Mouse (Mus musculus) E14TG2a.4 (cell line): ENCODE measurements around the gene Gnaq.

Experiments
- H3K27me3 ChIP-seq: 2 replicates; pipeline ENCODE4 v1.6.1; 2014; ENCODE audit warnings: low read length, control low read depth; ENCODE audit not compliant: insufficient read depth
- H3K36me3 ChIP-seq: 2 replicates; pipeline ENCODE4 v1.6.1; 2014; ENCODE audit warnings: low read length, control low read depth; ENCODE audit not compliant: insufficient read depth
- H3K4me1 ChIP-seq: replicated peaks from 2 replicates; pipeline ENCODE4 v1.6.1; 2014; ENCODE audit warnings: low read depth, low read length, control low read depth
- H3K4me3 ChIP-seq: replicated peaks from 2 replicates; pipeline ENCODE4 v1.5.1; 2014; ENCODE audit warnings: mild to moderate bottlenecking, low read length
- H3K9me3 ChIP-seq: 2 replicates; pipeline ENCODE4 v1.6.1; 2014; ENCODE audit warnings: low read length, control low read depth
- CTCF ChIP-seq: conservative IDR thresholded peaks from 2 replicates; pipeline ENCODE4 v1.5.1; 2014; ENCODE audit warnings: low read length
- NANOG ChIP-seq: IDR thresholded peaks from 2 replicates; pipeline ENCODE4 v1.6.1; 2014; ENCODE audit warnings: borderline replicate concordance, low read length, mixed read lengths
- POU5F1 ChIP-seq: IDR thresholded peaks from 2 replicates; pipeline ENCODE4 v1.6.1; 2014; ENCODE audit warnings: low read length, borderline replicate concordance

Gnaq gene

DNA sequence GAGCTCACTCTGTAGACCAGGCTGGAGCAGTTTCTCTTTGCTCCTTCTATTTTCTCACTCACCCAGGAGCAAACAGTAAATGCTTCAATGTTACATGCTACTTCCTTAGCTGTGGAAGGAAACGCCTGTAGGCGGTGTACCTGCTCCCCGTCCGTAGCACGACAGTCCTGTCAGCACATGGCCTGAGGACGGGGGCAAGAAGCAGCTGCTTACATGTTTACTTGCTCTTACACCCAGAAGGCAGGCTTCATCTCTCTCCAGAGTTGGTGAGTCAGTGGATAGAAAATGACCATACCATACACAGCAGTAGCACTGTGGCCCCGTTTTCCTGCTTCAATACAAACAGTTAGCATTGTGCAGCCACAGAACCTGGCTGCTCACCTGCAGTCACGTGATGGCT, 247.1 kb downstream of the Gnaq start:
- Histone ChIP-seq H3K27me3 (no peaks in the 10 kb centered on the region), H3K36me3 (peaks cover 38% of the 10 kb centered on the region), H3K4me3 (no peak overlapping the region), H3K4me1 (no peaks in the 10 kb centered on the region), H3K9me3 (peaks cover 3% of the 10 kb centered on the region; the same call in 1 of the 2 replicates)
- TF ChIP-seq POU5F1 (no peak), NANOG (no peak), CTCF (no peak)

DNA sequence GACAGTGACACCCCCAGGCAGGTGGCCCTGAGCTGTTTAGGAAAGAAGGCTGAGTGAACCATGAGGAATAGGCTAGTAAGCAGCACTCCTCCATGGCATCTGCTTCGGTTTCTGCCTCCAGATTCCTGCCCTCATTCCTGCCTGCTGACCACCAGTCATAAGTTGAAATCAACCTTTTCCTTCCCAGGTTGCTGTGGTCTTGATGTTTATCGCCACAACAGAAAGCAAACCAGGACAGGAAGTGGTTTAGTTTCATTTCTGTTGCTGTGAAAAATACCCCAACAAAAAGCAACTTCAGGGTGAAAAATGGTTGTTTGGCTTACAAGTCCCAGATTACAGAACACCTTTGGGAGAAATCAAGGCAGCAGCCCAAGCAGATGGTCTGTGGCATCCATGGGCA, 249.8 kb downstream of the Gnaq start:
- Histone ChIP-seq H3K36me3 (peaks cover 45% of the 10 kb centered on the region), H3K27me3 (no peaks in the 10 kb centered on the region), H3K9me3 (peaks cover 11% of the 10 kb centered on the region; the same call in 1 of the 2 replicates), H3K4me1 (no peaks in the 10 kb centered on the region), H3K4me3 (no peak overlapping the region)
- TF ChIP-seq NANOG (no peak), POU5F1 (no peak), CTCF (no peak)

DNA sequence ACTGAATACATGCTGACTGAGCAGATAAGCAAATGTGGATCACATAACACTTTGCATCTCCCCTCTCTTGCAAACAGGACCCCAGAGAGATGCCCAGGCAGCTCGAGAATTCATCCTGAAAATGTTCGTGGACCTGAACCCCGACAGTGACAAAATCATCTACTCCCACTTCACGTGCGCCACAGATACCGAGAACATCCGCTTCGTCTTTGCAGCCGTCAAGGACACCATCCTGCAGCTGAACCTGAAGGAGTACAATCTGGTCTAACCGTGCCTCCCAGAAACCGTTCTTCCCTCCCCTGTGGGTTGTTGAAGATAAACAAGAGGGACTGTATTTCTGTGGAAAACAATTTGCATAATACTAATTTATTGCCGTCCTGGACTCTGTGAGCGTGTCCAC, 250.5 kb downstream of the Gnaq start:
- TF ChIP-seq POU5F1 (no peak), CTCF (no peak), NANOG (no peak)
- no peaks in the 10 kb centered on the region for H3K4me1 ChIP-seq
- peaks cover 11% of the 10 kb centered on the region; the same call in 1 of the 2 replicates for H3K9me3 ChIP-seq
- no peaks in the 10 kb centered on the region for H3K27me3 ChIP-seq
- H3K36me3 ChIP-seq, result peaks cover 42% of the 10 kb centered on the region
- no peak overlapping the region for H3K4me3 ChIP-seq

DNA sequence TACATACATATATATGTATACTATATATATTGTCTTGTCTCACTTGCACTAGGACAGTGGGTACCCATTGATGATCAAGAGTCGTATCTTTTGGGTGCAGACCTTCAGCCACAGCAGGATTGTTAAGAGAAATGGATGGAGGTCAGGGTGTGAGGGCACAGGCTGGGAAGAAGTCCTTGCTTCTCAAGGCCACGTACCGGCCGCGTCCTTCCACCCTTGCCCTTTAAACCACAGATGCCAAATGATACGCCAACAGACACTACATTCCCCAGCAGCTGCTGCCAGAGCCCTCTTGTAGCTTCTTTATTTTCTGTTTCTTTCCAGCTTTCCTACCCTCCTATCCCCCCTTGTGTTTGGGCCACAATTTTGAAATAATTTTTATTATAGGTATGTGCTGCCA, 251.5 kb downstream of the Gnaq start:
- Histone ChIP-seq H3K27me3 (no peaks in the 10 kb centered on the region), H3K4me1 (no peaks in the 10 kb centered on the region), H3K4me3 (no peak overlapping the region), H3K9me3 (peaks cover 11% of the 10 kb centered on the region; the same call in 1 of the 2 replicates), H3K36me3 (peaks cover 37% of the 10 kb centered on the region)
- TF ChIP-seq CTCF (no peak), NANOG (no peak), POU5F1 (no peak)

DNA sequence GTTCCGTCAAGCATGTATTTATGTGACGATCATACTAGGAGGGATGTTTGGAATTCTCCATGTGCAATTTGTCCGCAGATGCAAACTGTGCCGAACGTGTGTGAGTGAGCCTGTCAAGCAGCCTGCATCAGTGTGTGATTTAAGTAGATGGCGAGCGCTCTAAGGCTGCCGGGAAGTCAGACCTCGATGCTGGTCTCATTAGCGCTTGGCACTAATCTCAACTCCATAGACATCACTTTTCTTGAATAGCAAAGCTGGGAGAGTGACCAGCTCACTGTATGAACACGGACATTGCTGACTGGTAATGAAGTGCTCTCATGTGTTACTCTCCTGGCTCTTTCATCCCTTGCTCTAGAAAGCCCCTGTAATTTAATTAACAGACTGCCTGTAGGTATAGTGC, 252.3 kb downstream of the Gnaq start:
- Histone ChIP-seq H3K4me3 (no peak overlapping the region), H3K9me3 (peaks cover 11% of the 10 kb centered on the region; the same call in 1 of the 2 replicates), H3K36me3 (peaks cover 32% of the 10 kb centered on the region), H3K27me3 (no peaks in the 10 kb centered on the region), H3K4me1 (no peaks in the 10 kb centered on the region)
- TF ChIP-seq CTCF (no peak), POU5F1 (no peak), NANOG (no peak)

DNA sequence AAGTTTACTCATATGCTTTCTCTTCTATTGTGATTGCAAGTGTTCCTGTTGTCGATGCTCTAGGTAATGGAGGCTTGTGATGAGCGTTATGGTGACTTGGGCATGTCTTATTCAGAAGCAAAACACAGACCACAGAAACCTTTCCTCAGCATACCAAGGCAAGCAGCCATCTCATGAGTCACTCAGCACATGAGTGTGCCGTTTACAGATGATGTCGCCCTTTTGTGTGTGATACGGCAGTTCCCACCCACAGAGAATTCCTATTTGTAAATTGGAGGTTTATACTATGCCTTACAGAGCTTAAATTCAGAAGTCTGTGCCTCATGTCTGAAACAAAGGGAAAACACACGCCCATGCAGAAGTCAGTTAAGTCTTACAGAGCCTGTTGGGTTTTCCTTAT, 253.9 kb downstream of the Gnaq start:
- Histone ChIP-seq H3K4me1 (no peaks in the 10 kb centered on the region), H3K9me3 (peaks cover 11% of the 10 kb centered on the region; the same call in 1 of the 2 replicates), H3K4me3 (no peak overlapping the region), H3K36me3 (peaks cover 28% of the 10 kb centered on the region), H3K27me3 (no peaks in the 10 kb centered on the region)
- TF ChIP-seq POU5F1 (no peak), CTCF (no peak), NANOG (no peak)

DNA sequence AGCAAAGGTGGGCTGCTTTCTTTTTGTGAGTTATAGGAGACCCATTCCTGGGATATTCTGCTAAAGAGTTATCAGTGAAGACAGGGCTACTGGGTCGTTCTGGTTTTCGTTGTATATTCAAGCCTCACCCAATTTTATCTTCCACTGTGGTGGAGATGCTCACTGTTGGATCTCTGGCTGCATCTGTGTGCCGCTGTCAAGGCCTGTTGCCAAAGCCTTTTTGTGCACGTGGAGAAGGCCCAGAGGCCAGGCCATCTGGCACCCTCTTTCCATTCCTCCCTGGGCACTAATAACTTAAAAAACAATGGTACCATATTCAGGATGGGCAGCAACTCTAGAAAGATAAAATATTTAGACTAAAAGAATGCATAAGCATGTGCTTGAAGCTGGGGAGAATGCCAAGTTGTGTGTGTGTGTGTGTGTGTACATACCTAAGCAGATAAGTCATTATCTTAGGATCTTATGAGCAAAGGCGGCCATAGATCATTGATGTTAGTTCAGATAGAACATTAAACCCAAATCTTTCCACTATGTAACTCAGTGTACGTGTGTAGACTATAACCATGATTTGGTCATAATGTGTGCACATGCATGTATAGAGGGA, 257.7 kb downstream of the Gnaq start:
- Histone ChIP-seq H3K27me3 (no peaks in the 10 kb centered on the region), H3K9me3 (peaks cover 3% of the 10 kb centered on the region; the same call in 1 of the 2 replicates), H3K36me3 (peaks cover 3% of the 10 kb centered on the region; the same call in 1 of the 2 replicates), H3K4me3 (no peak overlapping the region), H3K4me1 (no peaks in the 10 kb centered on the region)
- TF ChIP-seq CTCF, result no peak
- no peak for TF ChIP-seq POU5F1
- no peak for TF ChIP-seq NANOG

DNA sequence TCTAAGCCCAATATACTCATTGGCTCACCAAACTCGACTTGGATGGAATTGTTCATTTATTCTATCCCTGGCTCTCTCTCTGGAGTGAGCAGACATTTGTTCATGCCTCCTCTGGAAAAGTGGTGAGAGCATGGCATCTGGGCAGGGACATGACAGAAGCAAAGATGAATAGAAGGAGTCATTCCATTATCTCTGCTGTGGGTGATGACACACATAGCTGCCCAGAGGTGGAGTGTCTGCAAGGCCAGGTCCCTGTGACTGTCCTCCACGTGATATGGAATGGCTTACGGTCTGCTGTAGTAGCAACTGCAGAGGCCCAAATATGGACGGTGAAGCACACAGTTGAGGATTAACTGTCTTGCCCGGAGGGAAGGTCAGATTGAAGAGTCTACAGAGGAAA, 261.8 kb downstream of the Gnaq start:
- TF ChIP-seq POU5F1, result no peak
- no peak for TF ChIP-seq NANOG
- TF ChIP-seq CTCF, result no peak
- H3K4me3 ChIP-seq, result no peak overlapping the region
- H3K4me1 ChIP-seq, result no peaks in the 10 kb centered on the region
- no peaks in the 10 kb centered on the region for H3K9me3 ChIP-seq
- H3K36me3 ChIP-seq, result no peaks in the 10 kb centered on the region
- H3K27me3 ChIP-seq, result no peaks in the 10 kb centered on the region

DNA sequence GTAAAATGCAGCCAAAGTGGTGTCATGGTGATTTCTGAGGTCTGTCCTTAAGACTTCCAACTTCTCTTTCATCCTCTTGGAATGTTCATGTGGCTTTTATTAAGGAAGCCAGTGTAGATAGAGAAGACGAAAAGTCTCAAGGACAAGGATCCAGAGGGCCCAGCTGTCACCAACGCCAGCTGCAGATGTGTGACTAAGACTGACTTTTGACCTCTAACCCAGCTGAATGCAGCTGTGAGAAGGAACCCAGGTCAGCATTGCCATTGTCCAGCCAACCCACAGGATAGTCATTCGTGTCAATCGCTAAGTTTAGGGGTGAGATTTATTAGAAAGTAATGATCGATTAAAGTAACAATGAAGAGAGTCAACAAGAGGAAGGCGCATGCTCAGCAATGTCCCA, 270.5 kb downstream of the Gnaq start:
- H3K4me3 ChIP-seq, result no peak overlapping the region
- TF ChIP-seq NANOG, result no peak
- TF ChIP-seq POU5F1, result no peak
- TF ChIP-seq CTCF, result no peak
- H3K9me3 ChIP-seq, result no peaks in the 10 kb centered on the region
- H3K36me3 ChIP-seq, result no peaks in the 10 kb centered on the region
- H3K27me3 ChIP-seq, result no peaks in the 10 kb centered on the region
- peaks cover 6% of the 10 kb centered on the region; the same call in 1 of the 2 replicates for H3K4me1 ChIP-seq
